Mouse (Mus musculus) kidney, adult 2 months (tissue): ENCODE data around the gene Pmfbp1. TPM values are rescaled to one million over a fixed set of nuclear protein-coding genes. Genes with fewer than 3 reads are reported as not detected.

Source experiments
- DNase-seq: peaks from one replicate; pipeline ENCODE4 v3.0.0; 2021
- H3K27ac ChIP-seq: fragments of 200-500 bp; 2 replicates; pipeline ENCODE4 v1.5.1; 2012; ENCODE audit warnings: low read depth, low read length, control low read depth, inconsistent platforms; ENCODE audit not compliant: insufficient read depth
- H3K27me3 ChIP-seq: fragments of 200-500 bp; replicated peaks from 2 replicates; pipeline ENCODE4 v1.6.1; 2012; ENCODE audit warnings: mild to moderate bottlenecking, moderate library complexity, low read length, inconsistent platforms; ENCODE audit not compliant: control insufficient read depth, insufficient read depth
- H3K36me3 ChIP-seq: fragments of 200-500 bp; 2 replicates; pipeline ENCODE4 v1.6.1; 2012; ENCODE audit warnings: mild to moderate bottlenecking, moderate library complexity, low read length, inconsistent platforms; ENCODE audit not compliant: control insufficient read depth, insufficient read depth
- H3K4me1 ChIP-seq: fragments of 200-500 bp; 2 replicates; pipeline ENCODE4 v1.6.1; 2011; ENCODE audit warnings: low read length; ENCODE audit not compliant: control insufficient read depth, insufficient read depth
- H3K4me3 ChIP-seq: fragments of 200-500 bp; 2 replicates; pipeline ENCODE4 v1.5.1; 2011; ENCODE audit warnings: mild to moderate bottlenecking, low read depth, low read length, control low read depth; ENCODE audit not compliant: insufficient read depth
- CTCF ChIP-seq: fragments of 200-500 bp; conservative IDR thresholded peaks from 2 replicates; pipeline ENCODE4 v1.5.1; 2011; ENCODE audit warnings: low read depth, mild to moderate bottlenecking, control low read depth, low read length, moderate library complexity, mixed read lengths; ENCODE audit not compliant: insufficient read depth, insufficient read length
- POLR2A ChIP-seq: fragments of 200-500 bp; IDR thresholded peaks from one replicate; pipeline ENCODE4 v1.6.1; 2011; ENCODE audit warnings: low read depth, low read length, control low read depth
- WGBS: fragments of 180-500 bp; shearing (Covaris S2); methylation state at CpG from one replicate; pipeline ENCODE4 v1.1.7; 2018; 5-methylcytosine and 5-hydroxymethylcytosine counted together
- polyA plus RNA-seq: library from polyadenylated mRNA; depleted of rRNA; stranded (reverse); fragments of >200 nt; gene quantifications from 2 replicates; pipeline ENCODE4 v1.2.3, GENCODE M21; 2012

Gene Pmfbp1
- polyA plus RNA-seq, 1 experiment: not detected

DNA sequence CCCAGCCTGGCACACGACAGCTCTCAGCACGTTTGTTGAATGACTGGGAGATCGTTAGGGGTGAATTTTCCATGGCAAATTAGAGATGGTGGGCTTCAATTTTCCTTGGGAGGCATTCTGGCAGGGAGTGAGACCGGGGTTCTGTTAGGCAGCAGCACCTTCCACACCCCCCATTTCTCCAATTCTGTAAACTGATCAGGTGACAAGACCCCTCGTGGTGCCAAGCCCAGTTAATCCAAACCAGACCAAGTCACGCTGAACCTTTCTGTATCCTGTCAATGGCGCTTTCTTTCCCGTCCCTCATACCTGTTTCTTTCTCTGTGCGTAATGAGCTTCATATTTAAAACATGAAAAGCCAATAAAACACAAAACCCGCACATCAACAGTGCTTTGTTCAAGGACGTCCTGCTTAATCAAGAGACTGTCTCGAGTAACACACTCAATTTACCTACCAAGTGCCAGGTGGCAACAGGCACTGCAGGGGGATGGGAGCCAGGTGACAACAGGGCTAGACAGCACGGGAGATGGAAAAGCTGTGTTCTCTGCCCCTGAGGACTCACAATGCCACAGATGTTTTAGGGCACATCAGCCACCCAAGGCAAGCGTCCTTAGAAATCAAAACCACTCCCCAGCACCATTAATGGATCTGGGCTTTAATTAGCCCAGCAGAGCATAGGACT, 19.2 kb upstream of the Pmfbp1 start:
- H3K4me3 ChIP-seq: no peak overlapping the region
- no peak for DNase-seq
- no peak overlapping the region for H3K27ac ChIP-seq
- H3K36me3 ChIP-seq: no peaks in the 10 kb centered on the region
- H3K27me3 ChIP-seq: no peaks in the 10 kb centered on the region; the same call in 1 of the 2 replicates
- TF ChIP-seq POLR2A (no peak), CTCF (no peak)
- WGBS: 62% methylated on average over 14 of the region's 14 CpGs
- no peaks in the 10 kb centered on the region for H3K4me1 ChIP-seq

GRCm38 (mm10) chr8:109475436-109475835, 18.4 kb upstream of the Pmfbp1 start:
- no peak for DNase-seq
- TF ChIP-seq POLR2A: no peak
- no peak for TF ChIP-seq CTCF
- Histone ChIP-seq H3K36me3 (no peaks in the 10 kb centered on the region), H3K4me1 (no peaks in the 10 kb centered on the region), H3K27me3 (no peaks in the 10 kb centered on the region; the same call in 1 of the 2 replicates), H3K27ac (no peak overlapping the region), H3K4me3 (no peak overlapping the region)
- 60% methylated on average over 4 of the region's 4 CpGs for WGBS

DNA sequence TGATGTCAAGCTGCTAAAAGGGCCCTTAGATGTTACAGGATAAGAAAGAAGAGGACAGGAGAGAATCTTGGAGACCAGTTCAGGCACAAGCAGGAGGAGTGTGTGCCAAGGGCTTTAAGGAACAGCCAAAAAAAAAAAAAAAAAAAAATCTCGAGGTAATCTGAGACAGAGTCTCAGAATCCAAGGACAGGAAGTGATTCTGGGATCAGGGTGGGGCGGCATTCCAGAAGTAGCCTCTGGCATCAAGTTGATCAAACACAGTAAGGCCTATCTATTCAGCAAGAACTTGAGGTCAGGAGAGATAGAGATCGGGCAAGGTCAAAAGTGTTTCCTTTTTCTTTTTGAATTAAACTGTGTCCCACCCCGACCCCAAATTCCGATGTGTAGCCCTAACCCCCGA, 15.2 kb upstream of the Pmfbp1 start:
- H3K36me3 ChIP-seq: no peaks in the 10 kb centered on the region
- H3K27ac ChIP-seq: no peak overlapping the region
- no peak for DNase-seq
- TF ChIP-seq CTCF (no peak), POLR2A (no peak)
- no peaks in the 10 kb centered on the region for H3K4me1 ChIP-seq
- H3K27me3 ChIP-seq: no peaks in the 10 kb centered on the region; the same call in 1 of the 2 replicates
- 57% methylated on average over 6 of the region's 6 CpGs for WGBS
- H3K4me3 ChIP-seq: no peak overlapping the region

- no peak for DNase-seq
- Histone ChIP-seq H3K27me3 (no peaks in the 10 kb centered on the region), H3K36me3 (no peaks in the 10 kb centered on the region), H3K4me3 (no peak overlapping the region), H3K27ac (no peak overlapping the region), H3K4me1 (no peaks in the 10 kb centered on the region)
- 61% methylated on average over 11 of the region's 11 CpGs for WGBS
- TF ChIP-seq POLR2A: no peak
- no peak for TF ChIP-seq CTCF
Measured at GRCm38 (mm10) chr8:109484741-109485140, 9.1 kb upstream of the Pmfbp1 start.

- no peak overlapping the region for H3K27ac ChIP-seq
- WGBS: 27% methylated on average over 6 of the region's 6 CpGs
- no peaks in the 10 kb centered on the region for H3K36me3 ChIP-seq
- no peaks in the 10 kb centered on the region for H3K27me3 ChIP-seq
- DNase-seq: no peak
- TF ChIP-seq CTCF (no peak), POLR2A (no peak)
- H3K4me1 ChIP-seq: no peaks in the 10 kb centered on the region
- H3K4me3 ChIP-seq: no peak overlapping the region
Measured at GRCm38 (mm10) chr8:109485530-109485929, 8.3 kb upstream of the Pmfbp1 start.

DNA sequence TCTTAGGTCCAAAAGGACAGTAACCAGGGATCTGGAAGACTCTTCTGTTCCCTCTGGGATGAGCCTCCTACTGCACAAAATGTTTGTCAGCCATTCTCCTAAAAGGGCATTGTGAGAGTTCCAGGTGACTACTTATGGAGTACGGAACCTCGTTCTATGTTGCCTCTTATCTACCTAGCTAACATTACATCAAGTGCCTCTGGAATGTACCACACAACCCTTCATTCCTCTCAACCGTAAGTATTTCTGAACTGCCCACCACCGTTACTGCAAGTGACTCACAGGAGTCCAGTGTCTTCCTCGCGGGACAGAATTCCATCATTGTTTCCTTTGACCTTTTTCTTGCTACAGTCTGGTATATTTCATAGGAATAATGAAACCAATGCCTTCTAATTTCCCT, 1.0 kb upstream of the Pmfbp1 start:
- H3K27me3 ChIP-seq: no peaks in the 10 kb centered on the region
- H3K27ac ChIP-seq: no peak overlapping the region
- H3K36me3 ChIP-seq: no peaks in the 10 kb centered on the region
- H3K4me1 ChIP-seq: no peaks in the 10 kb centered on the region
- TF ChIP-seq CTCF (no peak), POLR2A (no peak)
- no peak overlapping the region for H3K4me3 ChIP-seq
- WGBS: 82% methylated on average over 6 of the region's 6 CpGs
- no peak for DNase-seq

DNA sequence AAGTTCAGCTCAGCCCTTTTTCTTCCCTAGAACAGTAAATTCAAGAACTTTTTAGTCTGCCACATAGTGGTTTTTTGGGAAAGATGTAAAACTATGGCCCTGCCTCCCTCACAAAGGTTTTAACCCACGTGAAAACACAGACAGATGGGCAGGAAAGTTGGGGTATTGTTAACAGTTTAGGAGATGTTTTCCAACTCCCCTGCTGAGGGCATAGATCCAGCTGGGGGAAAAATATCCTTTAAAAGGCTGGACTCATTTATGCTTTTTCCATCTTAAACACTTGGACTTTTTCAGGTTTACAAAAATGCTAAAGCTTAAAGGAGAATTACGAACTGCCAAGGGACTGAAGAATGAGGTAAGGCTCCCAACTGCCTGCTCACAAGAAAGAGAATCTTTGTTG, 774 bp downstream of the Pmfbp1 start:
- WGBS: 64% methylated on average over 2 of the region's 2 CpGs
- DNase-seq: no peak
- TF ChIP-seq CTCF (no peak), POLR2A (no peak)
- H3K4me1 ChIP-seq: no peaks in the 10 kb centered on the region
- H3K4me3 ChIP-seq: no peak overlapping the region
- H3K36me3 ChIP-seq: no peaks in the 10 kb centered on the region
- H3K27me3 ChIP-seq: no peaks in the 10 kb centered on the region
- no peak overlapping the region for H3K27ac ChIP-seq
